Mouse (Mus musculus) mouse embryonic stem cell (cell line): ENCODE results near the gene Exoc1.

ENCODE experiments used
- in situ Hi-C, 2 experiments: fragments of 300-500 bp; cut with MboI; formaldehyde crosslinking; loops; 1 replicate in 1 of 2; 3 replicates in 1 of 2; pipeline ENCODE4 v1.14.3; 2019 to 2020; ENCODE audit warnings: low sequenced_read_pairs in 2 of 2, low pct_unique_long_range_greater_than_20kb in 1 of 2, mixed read lengths in 1 of 2; ENCODE audit not compliant: unreplicated experiment in 1 of 2

Gene Exoc1

GRCm38 (mm10) chr5:76589311-76589710 lies 60.2 kb downstream of the Exoc1 start:
- in situ Hi-C loops, result loop anchor here in 1 of 2 experiments (25.0 kb wide), 1 partner anchor 248 kb away; no protein-coding TSS in a partner anchor

- in situ Hi-C loops, result loop anchor here in 1 of 2 experiments (25.0 kb wide), 1 partner anchor 247 kb away; no protein-coding TSS in a partner anchor
Observed at GRCm38 (mm10) chr5:76590009-76590408, 60.9 kb downstream of the Exoc1 start.

- in situ Hi-C loops, result loop anchor here in 1 of 2 experiments (25.0 kb wide), 1 partner anchor 245 kb away; no protein-coding TSS in a partner anchor
Observed at GRCm38 (mm10) chr5:76591885-76592284, 62.8 kb downstream of the Exoc1 start.

- in situ Hi-C loops, result loop anchor here in 1 of 2 experiments (25.0 kb wide), 1 partner anchor 102 kb away; no protein-coding TSS in a partner anchor
Observed at GRCm38 (mm10) chr5:76609702-76610370, 80.7 kb downstream of the Exoc1 start.

- in situ Hi-C loops, result loop anchor here in 1 of 2 experiments (25.0 kb wide), 1 partner anchor 99 kb away; no protein-coding TSS in a partner anchor
Observed at GRCm38 (mm10) chr5:76612867-76613499, 83.9 kb downstream of the Exoc1 start.

- in situ Hi-C loops, result loop anchor here in 1 of 2 experiments (25.0 kb wide), 1 partner anchor 97 kb away; no protein-coding TSS in a partner anchor
Observed at GRCm38 (mm10) chr5:76615276-76615675, 86.2 kb downstream of the Exoc1 start.

GRCm38 (mm10) chr5:76616196-76616747 lies 87.2 kb downstream of the Exoc1 start:
- in situ Hi-C loops, result loop anchor here in 1 of 2 experiments (25.0 kb wide), 1 partner anchor 96 kb away; no protein-coding TSS in a partner anchor

- in situ Hi-C loops, result loop anchor here in 1 of 2 experiments (25.0 kb wide), 1 partner anchor 94 kb away; no protein-coding TSS in a partner anchor
Observed at GRCm38 (mm10) chr5:76618750-76619149, 89.6 kb downstream of the Exoc1 start.
